Mouse (Mus musculus) limb, embryonic 11.5 days (tissue): ENCODE results near the gene Ubl3. TPM values are rescaled to one million over a fixed set of nuclear protein-coding genes. Genes with fewer than 3 reads are reported as not detected.

Experiments
- ATAC-seq: fragments of 200-750 bp; cut with Nextera tagmentation; 2 replicates; pipeline ENCODE4 v1.8.0; 2017; ENCODE audit warnings: low read depth; ENCODE audit not compliant: insufficient number of reproducible peaks, low FRiP score, low TSS enrichment
- DNase-seq: peaks from one replicate; pipeline ENCODE4 v3.0.0-alpha.2; 2015; ENCODE audit warnings: low spot score
- H3K27ac ChIP-seq: fragments of 300-500 bp; sonication (generic); replicated peaks from 2 replicates; pipeline ENCODE4 v1.5.1; 2014; ENCODE audit warnings: low read depth, mild to moderate bottlenecking, low read length
- H3K27me3 ChIP-seq: fragments of 300-500 bp; sonication (generic); 2 replicates; pipeline ENCODE4 v1.6.1; 2014; ENCODE audit warnings: mild to moderate bottlenecking, low read length, mixed read lengths; ENCODE audit not compliant: control insufficient read depth, insufficient read depth
- H3K36me3 ChIP-seq: fragments of 300-500 bp; sonication (generic); 2 replicates; pipeline ENCODE4 v1.6.1; 2014; ENCODE audit warnings: mild to moderate bottlenecking, low read length, moderate library complexity, mixed read lengths; ENCODE audit not compliant: control insufficient read depth, insufficient read depth
- H3K4me1 ChIP-seq: fragments of 300-500 bp; sonication (generic); 2 replicates; pipeline ENCODE4 v1.6.1; 2014; ENCODE audit warnings: low read length, mixed read lengths; ENCODE audit not compliant: control insufficient read depth, insufficient read depth
- H3K4me2 ChIP-seq: fragments of 300-500 bp; sonication (generic); 2 replicates; pipeline ENCODE4 v1.6.1; 2014; ENCODE audit warnings: low read depth, mild to moderate bottlenecking, moderate library complexity; ENCODE audit not compliant: severe bottlenecking
- H3K4me3 ChIP-seq: fragments of 300-500 bp; sonication (generic); 2 replicates; pipeline ENCODE4 v1.5.1; 2014; ENCODE audit warnings: low read depth, low read length
- H3K9ac ChIP-seq: fragments of 300-500 bp; sonication (generic); 2 replicates; pipeline ENCODE4 v1.6.1; 2014; ENCODE audit warnings: mild to moderate bottlenecking, low read length
- H3K9me3 ChIP-seq: fragments of 300-500 bp; sonication (generic); 2 replicates; pipeline ENCODE4 v1.6.1; 2016; ENCODE audit warnings: low read length; ENCODE audit not compliant: control insufficient read depth
- WGBS: fragments of 180-500 bp; shearing (Covaris S2); extraction: QIAGEN DNeasy Blood & Tissue Kit; methylation state at CpG from one replicate; pipeline ENCODE4 v1.1.7; 2014; 5-methylcytosine and 5-hydroxymethylcytosine counted together
- polyA plus RNA-seq: library from polyadenylated mRNA; unstranded; fragments of >200 nt; fragmentation: Nextera tagmentation; extraction: Ambion mirVana; gene quantifications from 2 replicates; pipeline ENCODE4 v1.2.1, GENCODE M21; 2014

The Ubl3 gene
- polyA plus RNA-seq, 1 experiment from 2014 or later: 50.6 TPM

DNA sequence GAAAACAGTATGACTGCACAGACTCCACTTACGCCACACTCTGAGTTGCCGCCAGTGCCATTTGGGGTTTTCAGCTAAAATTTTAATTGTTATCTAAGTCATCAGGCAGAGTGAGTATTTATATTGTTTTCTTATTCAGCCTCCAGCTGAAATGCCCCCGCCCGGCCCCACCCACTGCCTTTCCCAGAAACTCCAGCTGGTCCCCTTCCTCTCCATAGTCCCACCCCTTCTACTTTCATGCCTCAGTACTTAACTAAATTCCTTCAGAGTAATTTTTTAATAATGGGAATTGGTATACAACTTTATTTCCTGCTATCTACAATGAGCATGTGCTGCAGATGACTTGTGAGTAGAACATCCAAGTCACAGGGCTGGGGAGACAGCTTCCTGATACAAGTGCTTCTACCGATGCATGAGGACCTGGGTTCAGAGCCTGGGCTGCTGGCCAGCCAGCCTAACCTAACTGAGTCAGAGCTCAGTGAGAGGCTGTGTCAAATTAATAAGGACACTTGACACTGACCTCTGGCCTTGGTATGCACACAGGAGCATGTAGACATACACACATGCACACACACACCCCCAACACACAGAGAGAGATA lies 40.4 kb downstream of the Ubl3 start:
- Histone ChIP-seq H3K4me3 (no peak overlapping the region), H3K36me3 (no peaks in the 10 kb centered on the region; the same call in 1 of the 2 replicates), H3K27me3 (no peaks in the 10 kb centered on the region), H3K27ac (no peak overlapping the region), H3K9me3 (no peaks in the 10 kb centered on the region), H3K9ac (no peak overlapping the region), H3K4me2 (no peak overlapping the region), H3K4me1 (no peaks in the 10 kb centered on the region)
- WGBS: 88% methylated on average over 5 of the region's 5 CpGs
- DNase-seq (no peak), ATAC-seq (no peak)

DNA sequence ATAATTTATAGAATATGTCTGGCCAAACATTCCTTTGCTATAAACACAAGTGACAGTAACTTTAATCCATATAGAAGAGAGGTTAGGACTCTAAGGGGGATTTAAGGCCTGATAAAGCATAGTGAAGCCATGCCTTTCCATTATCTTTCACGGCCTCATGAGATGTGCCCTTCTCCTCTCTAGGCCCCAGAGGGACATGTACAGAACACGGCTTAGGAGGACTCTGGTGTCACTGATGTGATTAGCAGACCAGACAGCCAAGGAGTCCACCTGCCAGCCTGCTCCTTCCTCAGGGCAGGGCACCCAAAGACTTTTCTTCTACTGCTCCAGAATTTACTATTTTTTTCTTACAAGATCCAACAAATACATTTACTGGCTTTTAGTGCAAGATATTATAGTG lies 42.3 kb downstream of the Ubl3 start:
- Histone ChIP-seq H3K9me3 (no peaks in the 10 kb centered on the region), H3K4me3 (no peak overlapping the region), H3K4me2 (no peak overlapping the region), H3K9ac (no peak overlapping the region), H3K27ac (no peak overlapping the region), H3K36me3 (peaks cover 4% of the 10 kb centered on the region; the same call in 1 of the 2 replicates), H3K27me3 (no peaks in the 10 kb centered on the region), H3K4me1 (no peaks in the 10 kb centered on the region)
- ATAC-seq: no peak
- no peak for DNase-seq
- 83% methylated on average over 2 of the region's 2 CpGs for WGBS

DNA sequence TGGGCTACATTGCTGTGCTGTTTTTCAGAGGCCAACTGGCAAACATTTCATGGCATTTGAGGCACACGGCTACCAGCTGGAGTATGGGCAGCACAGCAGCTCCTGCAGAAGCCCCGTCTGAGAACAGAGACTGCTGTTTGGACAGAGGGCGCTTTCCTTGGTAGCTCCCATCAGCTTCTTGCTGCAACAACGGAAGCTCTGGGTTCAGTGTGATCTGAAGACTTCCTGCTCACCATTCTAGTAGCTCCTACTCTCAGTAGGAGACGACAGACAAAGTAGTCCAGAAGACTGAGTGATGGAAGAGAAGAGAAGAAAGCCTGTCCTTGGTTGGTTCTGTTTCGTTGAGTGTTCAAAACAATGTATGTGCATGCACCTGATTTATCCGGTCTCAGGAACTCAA lies 42.9 kb downstream of the Ubl3 start:
- no peak overlapping the region for H3K27ac ChIP-seq
- no peak for DNase-seq
- no peak overlapping the region for H3K4me2 ChIP-seq
- WGBS: 86% methylated on average over 7 of the region's 7 CpGs
- H3K27me3 ChIP-seq: no peaks in the 10 kb centered on the region
- ATAC-seq: no peak
- H3K4me1 ChIP-seq: no peaks in the 10 kb centered on the region
- no peak overlapping the region for H3K9ac ChIP-seq
- H3K36me3 ChIP-seq: peaks cover 5% of the 10 kb centered on the region; the same call in 1 of the 2 replicates
- no peak overlapping the region for H3K4me3 ChIP-seq
- no peaks in the 10 kb centered on the region for H3K9me3 ChIP-seq

DNA sequence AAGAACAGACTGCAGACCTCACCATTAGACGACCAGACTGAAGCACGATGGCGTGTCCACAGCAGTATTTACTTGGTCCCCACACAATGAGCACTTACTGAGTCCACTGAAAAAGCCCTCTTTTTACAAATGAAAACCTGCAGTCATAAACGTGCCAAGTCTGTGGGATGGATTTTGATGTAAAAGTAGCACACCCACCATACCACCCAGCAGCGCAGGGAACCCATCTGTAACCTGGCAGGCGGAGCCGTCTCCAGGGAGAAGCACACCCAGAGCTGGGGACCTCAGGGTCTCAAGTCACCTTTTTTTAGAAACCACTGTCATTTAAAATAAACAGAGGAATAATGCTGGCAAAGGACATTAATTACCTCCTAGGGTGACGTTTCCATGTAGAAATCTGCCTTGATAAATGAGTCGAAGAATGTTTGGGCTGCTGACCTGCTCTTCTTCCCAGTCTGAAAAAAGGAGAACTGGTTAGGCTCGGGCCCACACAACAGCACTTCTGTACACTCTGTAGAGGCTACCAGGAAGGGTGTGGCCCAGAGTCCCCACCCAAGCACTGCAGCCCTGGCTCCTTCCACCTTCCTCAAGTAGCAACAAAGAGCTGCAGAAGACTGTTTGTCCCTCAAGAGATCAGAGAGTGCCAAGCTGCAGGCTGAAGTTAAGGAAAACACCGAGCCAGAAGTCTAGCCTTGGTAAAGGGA lies 43.5 kb downstream of the Ubl3 start:
- 91% methylated on average over 11 of the region's 11 CpGs for WGBS
- DNase-seq (no peak), ATAC-seq (no peak)
- H3K27ac ChIP-seq: no peak overlapping the region
- H3K27me3 ChIP-seq: no peaks in the 10 kb centered on the region
- no peak overlapping the region for H3K9ac ChIP-seq
- no peaks in the 10 kb centered on the region for H3K9me3 ChIP-seq
- no peaks in the 10 kb centered on the region for H3K4me1 ChIP-seq
- no peak overlapping the region for H3K4me3 ChIP-seq
- H3K36me3 ChIP-seq: peaks cover 5% of the 10 kb centered on the region; the same call in 1 of the 2 replicates
- no peak overlapping the region for H3K4me2 ChIP-seq

DNA sequence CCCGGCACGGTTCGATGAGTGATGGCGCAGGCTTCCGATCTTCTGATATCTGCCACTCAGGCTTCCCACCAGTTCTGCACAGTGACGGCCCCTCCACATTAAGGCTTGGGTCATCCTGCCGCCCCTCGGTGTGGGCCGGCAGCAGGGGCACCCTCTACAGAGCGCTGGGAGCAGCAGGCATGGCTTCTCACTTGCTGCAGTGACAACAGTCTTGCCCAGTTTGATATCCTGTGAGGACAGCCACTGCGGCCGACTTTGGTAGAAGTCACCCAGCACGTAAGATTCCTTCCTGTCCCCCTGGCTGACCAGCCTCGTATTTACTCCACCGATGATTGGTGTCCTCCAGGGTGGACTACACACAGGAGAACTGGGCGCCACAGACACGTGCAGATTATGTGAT lies 47.2 kb downstream of the Ubl3 start:
- Histone ChIP-seq H3K36me3 (peaks cover 5% of the 10 kb centered on the region; the same call in 1 of the 2 replicates), H3K27me3 (no peaks in the 10 kb centered on the region), H3K9ac (no peak overlapping the region), H3K4me3 (no peak overlapping the region), H3K4me2 (no peak overlapping the region), H3K9me3 (no peaks in the 10 kb centered on the region), H3K27ac (no peak overlapping the region), H3K4me1 (no peaks in the 10 kb centered on the region)
- 92% methylated on average over 17 of the region's 17 CpGs for WGBS
- ATAC-seq (no peak), DNase-seq (no peak)

DNA sequence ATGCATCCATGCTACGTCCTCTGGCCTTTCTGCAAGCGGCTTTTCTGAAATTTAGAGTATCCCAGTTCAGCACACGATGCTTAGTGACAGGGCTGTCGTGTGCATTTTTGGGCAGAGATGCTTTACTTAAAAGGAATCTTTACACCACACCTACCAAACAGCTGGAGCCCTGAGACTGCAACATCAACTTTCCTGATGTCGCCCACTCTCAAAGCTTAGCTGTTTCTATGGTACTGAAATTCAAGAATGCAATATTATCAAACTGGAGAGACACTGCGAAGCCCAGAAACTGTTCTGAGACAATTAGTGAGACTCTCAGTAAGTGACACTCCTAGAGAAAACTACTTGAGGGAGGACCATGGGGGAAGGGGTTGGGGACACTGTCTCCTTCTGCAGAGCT lies 50.4 kb downstream of the Ubl3 start:
- no peak overlapping the region for H3K4me3 ChIP-seq
- H3K4me1 ChIP-seq: no peaks in the 10 kb centered on the region
- WGBS: 95% methylated on average over 6 of the region's 6 CpGs
- no peaks in the 10 kb centered on the region for H3K27me3 ChIP-seq
- H3K36me3 ChIP-seq: peaks cover 5% of the 10 kb centered on the region; the same call in 1 of the 2 replicates
- no peak for ATAC-seq
- H3K4me2 ChIP-seq: no peak overlapping the region
- H3K9me3 ChIP-seq: no peaks in the 10 kb centered on the region
- H3K27ac ChIP-seq: no peak overlapping the region
- DNase-seq: no peak
- H3K9ac ChIP-seq: no peak overlapping the region

DNA sequence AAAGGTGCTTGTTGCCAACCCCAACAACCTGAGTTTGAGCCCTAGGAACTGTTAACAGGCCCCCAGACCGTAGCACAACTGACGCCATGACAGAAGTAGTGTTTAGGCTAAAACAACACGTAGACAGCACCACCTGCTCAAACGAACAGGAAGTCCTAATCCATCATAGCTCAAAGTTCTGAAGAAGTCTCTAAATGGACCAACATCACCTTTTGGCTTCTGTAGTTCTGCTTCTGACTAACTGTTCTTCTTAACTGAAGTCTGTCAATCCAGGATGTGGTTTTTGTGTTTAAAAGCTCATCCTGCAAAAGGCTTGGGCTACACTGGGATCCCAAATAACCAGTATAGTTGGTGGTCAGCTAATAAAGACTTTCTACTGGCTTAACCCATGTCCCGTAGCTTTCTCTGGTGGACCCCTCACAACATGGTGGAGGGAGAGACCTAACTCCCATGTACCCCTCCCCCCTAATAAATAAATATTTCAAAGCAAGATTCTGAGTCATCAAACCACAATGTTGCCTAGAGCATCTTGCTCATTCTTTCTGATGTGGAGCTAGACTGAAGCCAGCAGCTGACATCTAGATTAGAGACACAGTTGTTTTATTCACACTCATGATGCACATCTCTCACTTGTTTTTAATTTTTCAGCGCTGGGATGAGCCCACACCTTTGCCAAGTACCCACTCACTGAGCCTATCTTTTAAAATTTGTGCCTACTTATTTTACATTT lies 51.2 kb downstream of the Ubl3 start:
- Histone ChIP-seq H3K27ac (no peak overlapping the region), H3K4me2 (no peak overlapping the region), H3K9ac (no peak overlapping the region), H3K4me3 (no peak overlapping the region), H3K4me1 (no peaks in the 10 kb centered on the region), H3K9me3 (no peaks in the 10 kb centered on the region), H3K36me3 (peaks cover 5% of the 10 kb centered on the region; the same call in 1 of the 2 replicates), H3K27me3 (no peaks in the 10 kb centered on the region)
- 92% methylated on average over 6 of the region's 6 CpGs for WGBS
- ATAC-seq (no peak), DNase-seq (no peak)

DNA sequence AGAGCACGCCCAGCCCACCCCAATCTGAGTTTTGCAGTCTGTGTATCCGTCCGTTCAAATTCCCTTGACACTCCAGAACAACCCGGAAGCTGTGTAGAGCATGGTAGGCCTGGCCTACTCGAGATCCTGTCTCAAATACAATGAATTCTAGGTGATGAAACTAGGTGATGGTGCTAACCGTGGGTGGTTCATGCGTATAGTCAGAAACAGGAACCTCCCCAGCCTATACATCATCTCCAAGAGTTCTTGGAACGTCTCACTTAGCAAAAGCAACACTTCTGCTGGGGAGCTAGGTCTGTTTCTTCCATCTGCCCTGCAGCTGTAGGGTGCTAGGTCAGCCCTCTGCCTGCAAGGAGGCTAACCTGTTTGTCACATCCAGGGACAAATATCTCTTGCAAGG lies 52.1 kb downstream of the Ubl3 start:
- no peak overlapping the region for H3K27ac ChIP-seq
- WGBS: 90% methylated on average over 8 of the region's 8 CpGs
- no peak overlapping the region for H3K9ac ChIP-seq
- ATAC-seq (no peak), DNase-seq (no peak)
- H3K9me3 ChIP-seq: no peaks in the 10 kb centered on the region
- H3K4me2 ChIP-seq: no peak overlapping the region
- H3K4me3 ChIP-seq: no peak overlapping the region
- H3K36me3 ChIP-seq: 0 out of 2 replicates have a peak, but pooled peaks cover 2% of the 10 kb centered on the region
- H3K27me3 ChIP-seq: no peaks in the 10 kb centered on the region
- no peaks in the 10 kb centered on the region for H3K4me1 ChIP-seq
